Mouse (Mus musculus) MEL (cell line): ENCODE results near the gene Atl3. TPM values are rescaled to one million over a fixed set of nuclear protein-coding genes. Genes with fewer than 3 reads are reported as not detected.
A peak's percentile ranks its signal among the peaks of the same experiment; 100 is the strongest.

Source experiments
- DNase-seq: peaks from one replicate; pipeline ENCODE4 v3.0.0; 2011; ENCODE audit warnings: low read depth, low spot score
- H3K27ac ChIP-seq: 2 replicates; pipeline ENCODE4 v1.5.1; 2012; ENCODE audit warnings: low read depth, mild to moderate bottlenecking, control low read depth, low read length, moderate library complexity; ENCODE audit not compliant: control insufficient read depth
- H3K27me3 ChIP-seq, 2 experiments: fragments of 150-350 bp in 1 of 2; sonication (generic) in 1 of 2; 2 replicates each; pipeline ENCODE4 v1.6.1; 2012; ENCODE audit warnings: low read length in 2 of 2, mild to moderate bottlenecking in 2 of 2, improper control_type of control experiment in 1 of 2, moderate library complexity in 1 of 2; ENCODE audit not compliant: insufficient read depth in 2 of 2, control insufficient read depth in 1 of 2
- H3K36me3 ChIP-seq, 2 experiments: 2 replicates each; pipeline ENCODE4 v1.6.1; 2012 to 2014; ENCODE audit warnings: low read length in 2 of 2, improper control_type of control experiment in 1 of 2, inconsistent platforms in 1 of 2, mild to moderate bottlenecking in 1 of 2; ENCODE audit not compliant: insufficient read depth in 2 of 2, control insufficient read depth in 1 of 2
- H3K4me1 ChIP-seq, 2 experiments: fragments of 150-350 bp in 1 of 2; sonication (generic) in 1 of 2; 2 replicates each; pipeline ENCODE4 v1.6.1; 2012; ENCODE audit warnings: low read length in 2 of 2, improper control_type of control experiment in 1 of 2, mild to moderate bottlenecking in 1 of 2; ENCODE audit not compliant: insufficient read depth in 2 of 2, control insufficient read depth in 1 of 2
- H3K4me3 ChIP-seq, 2 experiments: fragments of 150-350 bp in 1 of 2; sonication (generic) in 1 of 2; 2 replicates each; pipeline ENCODE4 v1.5.1; 2012; ENCODE audit warnings: low read depth in 2 of 2, low read length in 2 of 2, mild to moderate bottlenecking in 2 of 2, moderate library complexity in 2 of 2, control low read depth in 1 of 2, improper control_type of control experiment in 1 of 2; ENCODE audit not compliant: control insufficient read depth in 1 of 2, insufficient read depth in 1 of 2
- H3K79me2 ChIP-seq: 2 replicates; pipeline ENCODE4 v1.6.1; 2012; ENCODE audit warnings: mild to moderate bottlenecking, low read length, moderate library complexity; ENCODE audit not compliant: control insufficient read depth, poor library complexity, insufficient read depth
- H3K9ac ChIP-seq: 2 replicates; pipeline ENCODE4 v1.6.1; 2012; ENCODE audit warnings: low read depth, mild to moderate bottlenecking, control low read depth, low read length, moderate library complexity; ENCODE audit not compliant: control insufficient read depth, poor library complexity, severe bottlenecking
- H3K9me3 ChIP-seq: fragments of 150-350 bp; sonication (generic); replicated peaks from 2 replicates; pipeline ENCODE4 v1.6.1; 2012; ENCODE audit warnings: mild to moderate bottlenecking, low read length, improper control_type of control experiment, moderate library complexity; ENCODE audit not compliant: insufficient read depth
- BHLHE40 ChIP-seq: IDR thresholded peaks from 2 replicates; pipeline ENCODE4 v1.6.1; 2012; ENCODE audit warnings: low read depth, mild to moderate bottlenecking, inconsistent platforms, low read length, improper control_type of control experiment, borderline replicate concordance
- CHD2 ChIP-seq: IDR thresholded peaks from 2 replicates; pipeline ENCODE4 v1.6.1; 2011; ENCODE audit warnings: low read length, improper control_type of control experiment
- CTCF ChIP-seq, 3 experiments: IDR thresholded peaks in 2 of 3; conservative IDR thresholded peaks in 1 of 3; 2 replicates each; pipeline ENCODE4 v1.5.1; 2011 to 2012; ENCODE audit warnings: low read length in 3 of 3, low read depth in 2 of 3, mild to moderate bottlenecking in 2 of 3, improper control_type of control experiment in 1 of 3, inconsistent platforms in 1 of 3, mixed read lengths in 1 of 3, moderate library complexity in 1 of 3; ENCODE audit not compliant: control insufficient read depth in 1 of 3, insufficient read depth in 1 of 3, poor library complexity in 1 of 3, severe bottlenecking in 1 of 3
- ETS1 ChIP-seq: IDR thresholded peaks from 2 replicates; pipeline ENCODE4 v1.6.1; 2012; ENCODE audit warnings: low read depth, mild to moderate bottlenecking, inconsistent platforms, low read length, improper control_type of control experiment, moderate library complexity
- KAT2A ChIP-seq: conservative IDR thresholded peaks from 2 replicates; pipeline ENCODE4 v1.6.1; 2012; ENCODE audit warnings: low read depth, low read length, improper control_type of control experiment, inconsistent platforms
- MYB ChIP-seq: IDR thresholded peaks from 2 replicates; pipeline ENCODE4 v1.6.1; 2011; ENCODE audit warnings: mild to moderate bottlenecking, low read depth, low read length, improper control_type of control experiment
- MYC ChIP-seq: IDR thresholded peaks from 2 replicates; pipeline ENCODE4 v1.6.1; 2011; ENCODE audit warnings: low read depth, mild to moderate bottlenecking, low read length, improper control_type of control experiment, moderate library complexity
- NELFE ChIP-seq: IDR thresholded peaks from 2 replicates; pipeline ENCODE4 v1.6.1; 2011; ENCODE audit warnings: low read depth, low read length, improper control_type of control experiment
- POLR2AphosphoS2 ChIP-seq: IDR thresholded peaks from 2 replicates; pipeline ENCODE4 v1.6.1; 2011; ENCODE audit warnings: low read length, improper control_type of control experiment
- POLR2AphosphoS5 ChIP-seq: IDR thresholded peaks from 2 replicates; pipeline ENCODE4 v1.6.1; 2012; ENCODE audit warnings: low read depth, borderline replicate concordance, mild to moderate bottlenecking, inconsistent platforms, low read length, moderate library complexity, mixed read lengths
- RAD21 ChIP-seq: IDR thresholded peaks from 2 replicates; pipeline ENCODE4 v1.6.1; 2011; ENCODE audit warnings: mild to moderate bottlenecking, low read depth, low read length, improper control_type of control experiment
- RCOR1 ChIP-seq: IDR thresholded peaks from 2 replicates; pipeline ENCODE4 v1.6.1; 2012; ENCODE audit warnings: low read depth, mild to moderate bottlenecking, inconsistent platforms, low read length, improper control_type of control experiment
- SMC3 ChIP-seq: IDR thresholded peaks from 2 replicates; pipeline ENCODE4 v1.6.1; 2011; ENCODE audit warnings: low read depth, low read length, improper control_type of control experiment
- USF1 ChIP-seq: IDR thresholded peaks from 2 replicates; pipeline ENCODE4 v1.6.1; 2014; ENCODE audit warnings: low read depth, mild to moderate bottlenecking, inconsistent platforms, low read length, improper control_type of control experiment, moderate library complexity
- USF2 ChIP-seq, 2 experiments: IDR thresholded peaks; 2 replicates each; pipeline ENCODE4 v1.6.1; 2011 to 2012; ENCODE audit warnings: improper control_type of control experiment in 2 of 2, low read length in 2 of 2, borderline replicate concordance in 1 of 2, inconsistent platforms in 1 of 2, low read depth in 1 of 2, mild to moderate bottlenecking in 1 of 2; ENCODE audit not compliant: insufficient read depth in 1 of 2
- ZC3H11A ChIP-seq: IDR thresholded peaks from 2 replicates; pipeline ENCODE4 v1.6.1; 2012; ENCODE audit warnings: low read depth, mild to moderate bottlenecking, inconsistent platforms, low read length, improper control_type of control experiment
- ZNF384 ChIP-seq: IDR thresholded peaks from 2 replicates; pipeline ENCODE4 v1.6.1; 2012; ENCODE audit warnings: low read depth, mild to moderate bottlenecking, inconsistent platforms, low read length, improper control_type of control experiment
- polyA plus RNA-seq, 2 experiments: library from polyadenylated mRNA; stranded (reverse) in 1 of 2; unstranded in 1 of 2; fragments of >175 nt in 1 of 2; fragments of >200 nt in 1 of 2; gene quantifications; 2 replicates each; pipeline versions ENCODE4 v1.2.1 to v1.2.4; 2012; ENCODE audit warnings: low replicate concordance in 2 of 2, low read depth in 1 of 2; ENCODE audit not compliant: insufficient read length in 2 of 2, insufficient read depth in 1 of 2, missing spikeins in 1 of 2
- total RNA-seq: library from RNA; depleted of rRNA; stranded (reverse); fragments of 300-350 nt; gene quantifications from 2 replicates; pipeline ENCODE4 v1.2.3, GENCODE M21; 2012

Atl3 gene
- total and polyA plus RNA-seq, 3 experiments, result 15.3 to 16.4 TPM; not detected in 1

GRCm38 (mm10) chr19:7521619-7522018 lies 27.8 kb downstream of the Atl3 start:
- no peak for TF ChIP-seq MYC
- TF ChIP-seq USF1, result no peak
- no peak overlapping the region for H3K4me3 ChIP-seq
- no peaks in the 10 kb centered on the region for H3K79me2 ChIP-seq
- peaks cover 12 to 26% of the 10 kb centered on the region in 2 experiments for H3K36me3 ChIP-seq
- peaks cover 0 to 4% of the 10 kb centered on the region in 2 experiments; a peak in 2 of 4 replicates for H3K4me1 ChIP-seq
- H3K27ac ChIP-seq, result no peak overlapping the region
- no peak overlapping the region for H3K9ac ChIP-seq
- no peaks in the 10 kb centered on the region for H3K27me3 ChIP-seq
- no peaks in the 10 kb centered on the region for H3K9me3 ChIP-seq
- no peak for DNase-seq

- H3K4me3 ChIP-seq, result no peak overlapping the region
- no peak for DNase-seq
- no peaks in the 10 kb centered on the region for H3K79me2 ChIP-seq
- H3K36me3 ChIP-seq, result peaks cover 6 to 25% of the 10 kb centered on the region in 2 experiments
- no peaks in the 10 kb centered on the region for H3K9me3 ChIP-seq
- no peak overlapping the region for H3K27ac ChIP-seq
- H3K9ac ChIP-seq, result no peak overlapping the region
- peaks cover 0 to 2% of the 10 kb centered on the region in 2 experiments; a peak in 1 of 4 replicates for H3K4me1 ChIP-seq
- TF ChIP-seq RAD21 (no peak), POLR2AphosphoS2 (no peak), NELFE (no peak), POLR2AphosphoS5 (no peak), KAT2A (no peak), ETS1 (no peak), BHLHE40 (no peak), USF2 (IDR thresholded peaks at IDR 0.05; ENCODE audit: borderline replicate concordance in 1 of 2, insufficient read depth in 1 of 2, low read depth in 1 of 2, low read length in 2 of 2) (no peak), RCOR1 (no peak)
- TF ChIP-seq, all 39 proteins: peak for 0
- no peaks in the 10 kb centered on the region for H3K27me3 ChIP-seq
Observed at GRCm38 (mm10) chr19:7522856-7523255, 29.0 kb downstream of the Atl3 start.

GRCm38 (mm10) chr19:7523292-7523691 lies 29.5 kb downstream of the Atl3 start:
- Histone ChIP-seq H3K27ac (no peak overlapping the region), H3K4me3 (no peak overlapping the region), H3K9me3 (no peaks in the 10 kb centered on the region), H3K36me3 (peaks cover 6 to 22% of the 10 kb centered on the region in 2 experiments), H3K27me3 (no peaks in the 10 kb centered on the region), H3K4me1 (peaks cover 0 to 2% of the 10 kb centered on the region in 2 experiments; a peak in 1 of 4 replicates), H3K9ac (no peak overlapping the region), H3K79me2 (no peaks in the 10 kb centered on the region)
- DNase-seq, result peak; percentile 61
- TF ChIP-seq ZNF384 (peak; percentile 78), CTCF (IDR thresholded peaks at IDR 0.05 in 2 of 3, conservative IDR thresholded peaks at IDR 0.05 in 1 of 3; ENCODE audit: control insufficient read depth in 1 of 3, insufficient read depth in 1 of 3, low read depth in 2 of 3, low read length in 3 of 3, poor library complexity in 1 of 3, severe bottlenecking in 1 of 3) (peak in 2 of 3 experiments; percentile 33 to 41; a peak in 3 of 6 replicates), SMC3 (peak; percentile 28; the same call in 1 of the 2 replicates), ZC3H11A (0 out of 2 replicates have a peak, but pooled peaks have one; percentile 21), CHD2 (no peak), RAD21 (peak; percentile 26), MYB (no peak)
